Mouse (Mus musculus): ENCODE results near the gene Rfng. TPM values are rescaled to one million over a fixed set of nuclear protein-coding genes. Genes with fewer than 3 reads are reported as not detected.
"Not testable (repeated sequence)": the region's sequence is repeated elsewhere in the genome, so short reads cannot be mapped to it uniquely, and the experiment has no call there.

Rfng gene
- polyA plus RNA-seq, 1 experiment, result 3.1 TPM

GRCm38 (mm10) chr11:120779876-120780275 is 4.1 kb downstream of the Rfng start:
- Histone ChIP-seq H3K9me3 (ENCODE audit: control insufficient read depth, low read length) (no peaks in the 10 kb centered on the region), H3K4me3 (replicated peaks) (no peak overlapping the region), H3K4me1 (ENCODE audit: control insufficient read depth) (peaks cover 23% of the 10 kb centered on the region), H3K36me3 (ENCODE audit: control insufficient read depth) (peaks cover 26% of the 10 kb centered on the region), H3K27me3 (ENCODE audit: control insufficient read depth) (peaks cover 3% of the 10 kb centered on the region; the same call in 1 of the 2 replicates)
- TF ChIP-seq GATA1 (IDR thresholded peaks at IDR 0.05; ENCODE audit: low read length) (no peak), TAL1 (IDR thresholded peaks at IDR 0.05; ENCODE audit: low read length) (no peak)

- Histone ChIP-seq H3K4me1 (ENCODE audit: control insufficient read depth) (no peaks in the 10 kb centered on the region; the same call in 1 of the 2 replicates), H3K4me3 (replicated peaks) (no peak overlapping the region), H3K36me3 (ENCODE audit: control insufficient read depth) (peaks cover 17% of the 10 kb centered on the region), H3K9me3 (ENCODE audit: control insufficient read depth, low read length) (no peaks in the 10 kb centered on the region), H3K27me3 (ENCODE audit: control insufficient read depth) (peaks cover 3% of the 10 kb centered on the region; the same call in 1 of the 2 replicates)
- TF ChIP-seq GATA1 (IDR thresholded peaks at IDR 0.05; ENCODE audit: low read length), result no peak
- no peak for TF ChIP-seq TAL1 (IDR thresholded peaks at IDR 0.05; ENCODE audit: low read length)
These were observed 6.9 kb downstream of the Rfng start for GRCm38 (mm10) chr11:120777123-120777522.

DNA sequence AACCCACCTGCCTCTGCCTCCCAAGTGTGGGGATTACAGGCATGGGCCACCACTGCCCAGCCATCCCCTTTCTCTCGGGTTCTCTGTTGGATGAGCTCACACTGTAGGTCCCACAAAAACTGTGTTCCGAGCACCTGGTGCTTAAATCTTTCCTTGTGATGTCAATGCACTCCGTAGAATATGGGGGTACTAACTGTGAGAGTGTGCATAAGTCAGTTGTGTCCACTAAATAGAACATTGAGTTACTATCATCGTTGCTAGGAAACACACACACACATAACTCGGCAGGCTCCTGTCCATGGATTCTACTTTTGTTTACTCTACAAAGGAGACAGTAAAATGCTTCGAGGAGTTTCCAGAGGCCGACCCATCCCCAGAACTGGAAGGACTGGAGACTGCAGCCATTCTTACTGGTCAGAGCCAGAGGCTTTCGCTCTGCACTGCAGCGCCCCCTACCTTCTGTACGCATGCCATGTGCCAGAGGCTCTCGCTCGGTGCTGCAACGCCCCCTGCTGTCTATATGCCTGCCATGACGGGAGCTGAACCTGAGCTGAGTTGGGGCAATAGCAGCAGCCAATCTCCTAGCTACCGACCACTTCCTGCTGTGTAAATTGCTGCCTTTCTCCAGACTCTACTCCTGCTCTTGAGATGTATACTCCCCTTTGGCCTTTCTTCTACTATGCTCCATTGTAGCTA is 8.1 kb downstream of the Rfng start:
- Histone ChIP-seq H3K36me3 (ENCODE audit: control insufficient read depth) (peaks cover 9% of the 10 kb centered on the region), H3K4me3 (replicated peaks) (no peak overlapping the region), H3K4me1 (ENCODE audit: control insufficient read depth) (no peaks in the 10 kb centered on the region; the same call in 1 of the 2 replicates), H3K27me3 (ENCODE audit: control insufficient read depth) (peaks cover 3% of the 10 kb centered on the region; the same call in 1 of the 2 replicates), H3K9me3 (ENCODE audit: control insufficient read depth, low read length) (no peaks in the 10 kb centered on the region)
- TF ChIP-seq GATA1 (IDR thresholded peaks at IDR 0.05; ENCODE audit: low read length), result no peak
- TF ChIP-seq TAL1 (IDR thresholded peaks at IDR 0.05; ENCODE audit: low read length), result no peak

- Histone ChIP-seq H3K4me1 (ENCODE audit: control insufficient read depth) (no peaks in the 10 kb centered on the region; the same call in 1 of the 2 replicates), H3K4me3 (replicated peaks) (no peak overlapping the region), H3K36me3 (ENCODE audit: control insufficient read depth) (no peaks in the 10 kb centered on the region), H3K27me3 (ENCODE audit: control insufficient read depth) (peaks cover 3% of the 10 kb centered on the region; the same call in 1 of the 2 replicates), H3K9me3 (ENCODE audit: control insufficient read depth, low read length) (no peaks in the 10 kb centered on the region)
- TF ChIP-seq GATA1 (IDR thresholded peaks at IDR 0.05; ENCODE audit: low read length), result no peak
- no peak for TF ChIP-seq TAL1 (IDR thresholded peaks at IDR 0.05; ENCODE audit: low read length)
These were observed 10.4 kb downstream of the Rfng start for GRCm38 (mm10) chr11:120773463-120774190.

DNA sequence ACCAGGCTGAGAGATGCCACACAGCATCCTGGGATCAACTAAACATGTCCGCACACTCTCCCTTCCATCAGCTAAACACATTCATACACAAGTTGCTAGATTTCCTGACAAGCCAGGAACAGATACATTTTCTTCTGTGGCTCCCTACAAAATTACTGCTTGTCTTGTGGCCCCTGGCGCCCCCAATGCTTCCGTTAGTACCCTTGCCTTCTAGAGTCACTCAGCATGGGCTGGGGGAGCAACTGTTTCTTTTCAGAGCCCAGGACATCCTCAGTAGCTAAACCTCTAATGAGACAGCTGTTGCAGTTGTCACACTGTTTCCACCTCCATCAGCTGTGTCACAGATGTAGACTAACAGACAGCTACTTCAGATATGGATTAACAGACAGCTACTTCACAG is 11.3 kb downstream of the Rfng start:
- Histone ChIP-seq H3K36me3 (ENCODE audit: control insufficient read depth) (no peaks in the 10 kb centered on the region), H3K27me3 (ENCODE audit: control insufficient read depth) (peaks cover 3% of the 10 kb centered on the region; the same call in 1 of the 2 replicates), H3K9me3 (ENCODE audit: control insufficient read depth, low read length) (no peaks in the 10 kb centered on the region), H3K4me1 (ENCODE audit: control insufficient read depth) (no peaks in the 10 kb centered on the region; the same call in 1 of the 2 replicates), H3K4me3 (replicated peaks) (no peak overlapping the region)
- no peak for TF ChIP-seq GATA1 (IDR thresholded peaks at IDR 0.05; ENCODE audit: low read length)
- TF ChIP-seq TAL1 (IDR thresholded peaks at IDR 0.05; ENCODE audit: low read length), result no peak

GRCm38 (mm10) chr11:120768206-120768605 is 15.8 kb downstream of the Rfng start:
- H3K27me3 ChIP-seq (ENCODE audit: control insufficient read depth), result peaks cover 12% of the 10 kb centered on the region
- no peaks in the 10 kb centered on the region for H3K36me3 ChIP-seq (ENCODE audit: control insufficient read depth)
- H3K4me1 ChIP-seq (ENCODE audit: control insufficient read depth), result no peaks in the 10 kb centered on the region
- TF ChIP-seq GATA1 (IDR thresholded peaks at IDR 0.05; ENCODE audit: low read length) (no peak), TAL1 (IDR thresholded peaks at IDR 0.05; ENCODE audit: low read length) (no peak)
- H3K4me3 ChIP-seq (replicated peaks), result no peak overlapping the region
- H3K9me3 ChIP-seq (ENCODE audit: control insufficient read depth, low read length), result no peaks in the 10 kb centered on the region

GRCm38 (mm10) chr11:120767023-120767422 is 17.0 kb downstream of the Rfng start:
- not testable (repeated sequence) for H3K4me1 ChIP-seq (ENCODE audit: control insufficient read depth); H3K36me3 ChIP-seq (ENCODE audit: control insufficient read depth); H3K4me3 ChIP-seq (replicated peaks); H3K9me3 ChIP-seq (ENCODE audit: control insufficient read depth, low read length)
- peaks cover 19% of the 10 kb centered on the region for H3K27me3 ChIP-seq (ENCODE audit: control insufficient read depth)

DNA sequence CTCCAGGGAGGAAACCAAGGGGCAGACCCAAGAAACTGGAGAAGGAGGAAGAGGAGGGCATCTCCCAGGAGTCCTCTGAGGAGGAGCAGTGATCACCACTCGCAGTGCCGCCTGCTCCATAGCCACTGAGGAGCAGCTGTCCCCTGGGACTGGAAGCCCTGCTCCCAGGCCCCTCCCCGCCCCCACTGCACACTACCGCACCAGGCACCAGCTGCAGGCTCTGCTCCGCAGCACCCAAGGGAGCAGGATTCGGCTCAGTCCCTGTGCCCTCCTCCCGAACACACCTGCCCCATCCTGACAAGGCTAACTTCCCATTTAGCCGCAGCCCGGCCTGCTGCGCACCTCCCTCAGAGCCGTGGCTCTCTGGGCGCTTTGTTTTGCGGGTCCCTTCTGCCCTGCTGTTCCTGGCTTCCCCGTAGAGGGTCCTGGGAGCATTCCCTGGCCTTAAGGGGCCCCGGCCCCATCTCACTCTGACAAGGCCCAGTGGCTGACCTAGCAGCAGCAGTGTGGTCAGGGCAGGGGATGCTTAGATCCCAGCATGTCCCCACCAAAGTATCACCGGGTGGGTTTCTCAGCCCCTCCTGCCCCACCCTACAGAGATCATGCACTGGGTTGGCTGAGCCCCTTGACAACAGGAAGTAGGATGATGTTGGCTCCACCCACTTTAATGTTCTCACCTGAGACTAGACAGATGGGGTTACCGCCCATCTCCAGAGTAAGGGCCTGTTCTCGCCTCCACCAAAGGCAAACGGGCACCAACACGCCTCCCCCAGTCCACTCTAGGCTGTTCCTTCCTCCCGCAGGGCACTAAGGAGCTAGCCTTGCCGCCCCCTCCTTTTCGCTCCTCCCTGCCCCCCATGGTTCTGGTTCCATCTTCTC is 20.6 kb downstream of the Rfng start:
- H3K36me3 ChIP-seq (ENCODE audit: control insufficient read depth); H3K4me3 ChIP-seq (replicated peaks); H3K4me1 ChIP-seq (ENCODE audit: control insufficient read depth): not testable (repeated sequence)
- Histone ChIP-seq H3K27me3 (ENCODE audit: control insufficient read depth) (peaks cover 25% of the 10 kb centered on the region), H3K9me3 (ENCODE audit: control insufficient read depth, low read length) (peaks cover 32% of the 10 kb centered on the region)

DNA sequence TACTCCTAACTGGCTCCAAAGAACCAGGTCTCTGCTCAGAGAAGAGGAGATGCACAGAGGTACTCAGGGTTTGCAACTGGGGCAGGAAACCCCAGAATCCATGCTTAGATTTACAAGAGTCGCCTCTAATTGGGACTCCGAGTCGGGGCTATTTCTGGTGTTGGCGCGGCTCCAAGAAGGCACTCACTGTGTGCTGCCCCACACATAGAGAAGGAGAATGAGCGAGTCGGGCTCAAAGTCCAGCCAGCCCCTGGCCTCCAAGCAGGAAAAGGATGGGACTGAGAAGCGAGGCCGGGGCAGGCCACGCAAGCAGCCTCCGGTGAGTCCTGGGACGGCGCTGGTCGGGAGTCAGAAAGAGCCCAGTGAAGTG is 21.4 kb downstream of the Rfng start, which contains the start of gene Hmga1b:
Gene Hmga1b (plus strand): TSS at position 123 of the 370 bp plus-strand sequence.
- Histone ChIP-seq H3K27me3 (ENCODE audit: control insufficient read depth) (peaks cover 25% of the 10 kb centered on the region), H3K9me3 (ENCODE audit: control insufficient read depth, low read length) (peaks cover 39% of the 10 kb centered on the region)
- not testable (repeated sequence) for H3K4me1 ChIP-seq (ENCODE audit: control insufficient read depth); H3K36me3 ChIP-seq (ENCODE audit: control insufficient read depth); H3K4me3 ChIP-seq (replicated peaks)
